7 mouse cellular contexts compared by ENCODE assay signal in the genomic region with DNA sequence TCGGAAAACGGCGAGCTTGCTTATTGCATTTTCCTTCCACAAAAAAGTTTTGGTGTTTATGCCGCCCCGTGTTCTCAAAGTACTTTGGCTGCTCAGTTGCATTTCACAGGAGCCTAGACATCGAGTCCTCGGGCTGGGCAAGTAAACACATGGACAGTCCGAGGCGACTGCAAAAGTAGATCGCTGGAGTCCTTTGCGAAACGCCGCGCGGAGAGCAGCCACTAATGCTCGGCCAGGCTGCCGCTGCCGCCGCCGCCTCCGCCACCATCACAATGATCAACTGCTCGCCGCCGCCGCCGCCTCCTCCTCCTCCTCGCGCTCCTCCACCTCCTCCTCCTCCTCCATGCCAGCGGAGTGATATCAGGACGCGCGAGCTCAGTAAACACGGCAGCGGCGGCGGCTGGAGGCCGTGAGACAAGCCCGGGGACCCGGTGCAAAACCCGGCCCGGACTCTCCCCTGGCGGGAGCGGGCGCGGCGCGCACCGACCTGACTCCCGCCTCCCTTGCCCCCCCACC. TPM values are rescaled to one million over a fixed set of nuclear protein-coding genes. Genes with fewer than 3 reads are reported as not detected.
DNase-seq lines count a peak whose midpoint lies in the region; ATAC-seq and TF ChIP-seq lines count a peak whose summit lies in the region.

A gene (minus strand): TSS at position 441 of the 516 bp plus-strand sequence.

- peaks cover 25% of the 10 kb centered on the region for H3K4me1 ChIP-seq in embryonic facial prominence, embryonic 10.5 days
- no peaks in the 10 kb centered on the region for H3K4me1 ChIP-seq in intestine, postnatal 0 days (replicated peaks; ENCODE audit: control insufficient read depth, insufficient read depth, low read length)
- H3K4me1 ChIP-seq in limb, embryonic 10.5 days, result peaks cover 19% of the 10 kb centered on the region
- H3K4me1 ChIP-seq in midbrain, embryonic 12.5 days, result peaks cover 18% of the 10 kb centered on the region

- no peaks in the 10 kb centered on the region for H3K36me3 ChIP-seq in embryonic facial prominence, embryonic 10.5 days (replicated peaks)
- no peaks in the 10 kb centered on the region for H3K36me3 ChIP-seq in intestine, postnatal 0 days (ENCODE audit: control insufficient read depth, insufficient read depth)
- no peaks in the 10 kb centered on the region for H3K36me3 ChIP-seq in limb, embryonic 10.5 days
- H3K36me3 ChIP-seq in midbrain, embryonic 12.5 days, result no peaks in the 10 kb centered on the region

- under 1% methylated on average over 49 of the region's 49 CpGs for WGBS in embryonic facial prominence, embryonic 10.5 days
- under 1% methylated on average over 38 of the region's 49 CpGs for WGBS in intestine, postnatal 0 days
- WGBS in limb, embryonic 10.5 days, result 0% methylated on average over 46 of the region's 49 CpGs
- WGBS in midbrain, embryonic 12.5 days, result under 1% methylated on average over 24 of the region's 49 CpGs

- peak; percentile 38 for ATAC-seq in granulocyte monocyte progenitor cell, adult 5-6 weeks (replicated peaks; ENCODE audit: poor library complexity, severe bottlenecking)
- ATAC-seq in intestine, postnatal 0 days, result peak; percentile 62
- peak; percentile 50 for ATAC-seq in midbrain, embryonic 12.5 days (ENCODE audit: low FRiP score, low read depth)

- no peak for TF ChIP-seq CTCF in intestine, postnatal 0 days (IDR thresholded peaks at IDR 0.05; ENCODE audit: low read depth)

- peak within 1 kb of the TSS; percentile 71 for H3K9ac ChIP-seq in intestine, postnatal 0 days (ENCODE audit: low read depth, low read length)
- H3K9ac ChIP-seq in midbrain, embryonic 12.5 days (replicated peaks), result peak within 1 kb of the TSS; percentile 98

- H3K4me2 ChIP-seq in intestine, postnatal 0 days (replicated peaks; ENCODE audit: low read depth), result peak within 1 kb of the TSS; percentile 96
- peak within 1 kb of the TSS; percentile 84 for H3K4me2 ChIP-seq in midbrain, embryonic 12.5 days (replicated peaks)

- peak; percentile 92 for DNase-seq in adrenal gland, postnatal 25 days
- peak; percentile 97 for DNase-seq in embryonic facial prominence, embryonic 10.5 days (ENCODE audit: low spot score)
- peak; percentile 97 for DNase-seq in limb, embryonic 10.5 days (ENCODE audit: low spot score)
- peak; percentile 87 for DNase-seq in skeletal muscle tissue, adult 2 months (ENCODE audit: low read depth, low spot score)

- no peaks in the 10 kb centered on the region for H3K27me3 ChIP-seq in embryonic facial prominence, embryonic 10.5 days (replicated peaks; ENCODE audit: low read depth, poor library complexity, severe bottlenecking)
- H3K27me3 ChIP-seq in intestine, postnatal 0 days (replicated peaks; ENCODE audit: control insufficient read depth, insufficient read depth, low read length), result no peaks in the 10 kb centered on the region
- no peaks in the 10 kb centered on the region for H3K27me3 ChIP-seq in limb, embryonic 10.5 days (ENCODE audit: low read depth, poor library complexity, severe bottlenecking)
- H3K27me3 ChIP-seq in midbrain, embryonic 12.5 days, result no peaks in the 10 kb centered on the region

- H3K27ac ChIP-seq in embryonic facial prominence, embryonic 10.5 days (replicated peaks), result peak within 1 kb of the TSS; percentile 97
- H3K27ac ChIP-seq in intestine, postnatal 0 days (ENCODE audit: low read depth, low read length), result peak within 1 kb of the TSS; percentile 97
- peak within 1 kb of the TSS; percentile 98 for H3K27ac ChIP-seq in limb, embryonic 10.5 days
- H3K27ac ChIP-seq in midbrain, embryonic 12.5 days (replicated peaks), result peak within 1 kb of the TSS; percentile 99

- H3K4me3 ChIP-seq in embryonic facial prominence, embryonic 10.5 days, result peak within 1 kb of the TSS; percentile 93
- peak within 1 kb of the TSS; percentile 83 for H3K4me3 ChIP-seq in intestine, postnatal 0 days (ENCODE audit: low read depth, low read length)
- peak within 1 kb of the TSS; percentile 90 for H3K4me3 ChIP-seq in limb, embryonic 10.5 days
- H3K4me3 ChIP-seq in midbrain, embryonic 12.5 days, result peak within 1 kb of the TSS; percentile 89

- H3K9me3 ChIP-seq in embryonic facial prominence, embryonic 10.5 days, result no peaks in the 10 kb centered on the region
- H3K9me3 ChIP-seq in intestine, postnatal 0 days (ENCODE audit: control insufficient read depth), result no peaks in the 10 kb centered on the region
- no peaks in the 10 kb centered on the region for H3K9me3 ChIP-seq in limb, embryonic 10.5 days (replicated peaks)
- H3K9me3 ChIP-seq in midbrain, embryonic 12.5 days, result no peaks in the 10 kb centered on the region

RNA-seq across cellular contexts. Expression of the gene that starts here (rescaled TPM):
- total RNA-seq in adrenal gland, postnatal 25 days (2021), result 8.2 and 11.8 TPM in 2 replicates
- polyA plus RNA-seq in embryonic facial prominence, embryonic 10.5 days (2016; fragmentation: Nextera tagmentation; extraction: Ambion mirVana), result 5.5 and 6.0 TPM in 2 replicates
- total RNA-seq in granulocyte monocyte progenitor cell, adult 5-6 weeks (2014; fragmentation: Nextera tagmentation), result 12.3 and 16.3 TPM in 2 replicates
- total RNA-seq in granulocyte monocyte progenitor cell, adult 5-6 weeks (2017), result 4.7 and 4.9 TPM in 2 replicates
- polyA plus RNA-seq in intestine, postnatal 0 days (2015; fragmentation: Nextera tagmentation; extraction: Ambion mirVana), result 2.0 and 2.1 TPM in 2 replicates
- 4.3 and 4.7 TPM in 2 replicates for polyA plus RNA-seq in limb, embryonic 10.5 days (2016; fragmentation: Nextera tagmentation; extraction: Ambion mirVana)
- polyA plus RNA-seq in midbrain, embryonic 12.5 days (2016; fragmentation: Nextera tagmentation; extraction: Ambion mirVana), result 8.2 and 9.3 TPM in 2 replicates

Comparison
In these comparisons a context has a peak if more than half of its experiments do, and no peak if none do; other contexts are left out.
1. Peak in every context shown above with its lines: DNase-seq, ATAC-seq, H3K4me3 ChIP-seq and H3K27ac ChIP-seq.